ENCODE assay signal across 24 mouse cellular contexts in genomic region chr3:90420696-90421095, GRCm38 (mm10). TPM values are rescaled to one million over a fixed set of nuclear protein-coding genes. Genes with fewer than 3 reads are reported as not detected.
DNase-seq lines count a peak whose midpoint lies in the region; ATAC-seq and TF ChIP-seq lines count a peak whose summit lies in the region.
"Had no signal": no experiment of that assay in that cellular context is flagged by ENCODE, and none has a peak within 500 bp of the region (broad histone marks: within the 10 kb centered on the region; RNA-seq: fewer than 3 reads in every experiment).

No protein-coding gene starts in this region.

- no peak for TF ChIP-seq POLR2A in testis, adult 2 months (IDR thresholded peaks at IDR 0.05; ENCODE audit: control insufficient read depth, low read depth, low read length)

- H3K9ac ChIP-seq in forebrain, postnatal 0 days: no peak overlapping the region
- H3K9ac ChIP-seq in forebrain, embryonic 11.5 days (ENCODE audit: low read length): no peak overlapping the region
- H3K9ac ChIP-seq: embryonic facial prominence, embryonic 13.5 days; forebrain, embryonic 13.5 days; heart, embryonic 15.5 days; hindbrain, embryonic 13.5 days had no signal

- DNase-seq in forebrain, postnatal 0 days: peak; percentile 16
- no peak for DNase-seq in forebrain, embryonic 11.5 days (ENCODE audit: low spot score)
- peak; percentile 34 for DNase-seq in layer of hippocampus, adult 9-11 months
- no peak for DNase-seq in layer of hippocampus, adult 11-12 months (ENCODE audit: low spot score)
- no peak for DNase-seq in testis, postnatal 10 days (ENCODE audit: low spot score)
- no peak for DNase-seq in cerebellum, adult 9-10 months
- DNase-seq: adrenal gland, postnatal 14 days; B cell, adult 2 months; cerebellum, adult 11-12 months; cerebellum, adult 9-11 months; cerebellum, postnatal 36 days; gastrocnemius, postnatal 10 days; heart, adult 2 months; heart, postnatal 14 days had no signal

- WGBS in forebrain, postnatal 0 days: 78% methylated on average over 6 of the region's 6 CpGs
- 94% methylated on average over 6 of the region's 6 CpGs for whole genome bisulfite sequencing in forebrain, embryonic 11.5 days

- H3K4me1 ChIP-seq in forebrain, postnatal 0 days (ENCODE audit: insufficient read depth): no peaks in the 10 kb centered on the region
- no peaks in the 10 kb centered on the region for H3K4me1 ChIP-seq in forebrain, embryonic 11.5 days (replicated peaks; ENCODE audit: control insufficient read depth, insufficient read depth, low read length)
- no peaks in the 10 kb centered on the region; the same call in 1 of the 2 replicates for H3K4me1 ChIP-seq in testis, adult 2 months (ENCODE audit: control insufficient read depth, insufficient read depth, low read length)
- H3K4me1 ChIP-seq: embryonic facial prominence, embryonic 13.5 days; forebrain, embryonic 13.5 days; heart, embryonic 15.5 days; hindbrain, embryonic 13.5 days had no signal

- no peak for TF ChIP-seq CTCF in forebrain, postnatal 0 days (IDR thresholded peaks at IDR 0.05; ENCODE audit: low read depth)
- TF ChIP-seq CTCF in testis, adult 2 months (IDR thresholded peaks at IDR 0.05; ENCODE audit: control insufficient read depth, insufficient read depth, insufficient replicate concordance, low read depth, low read length): no peak

- no peak overlapping the region for H3K27ac ChIP-seq in forebrain, postnatal 0 days (ENCODE audit: low read depth, low read length)
- no peak overlapping the region for H3K27ac ChIP-seq in forebrain, embryonic 11.5 days (ENCODE audit: low read depth, low read length)
- peak overlapping the region; percentile 78 for H3K27ac ChIP-seq in testis, adult 2 months (ENCODE audit: control insufficient read depth, insufficient read depth, low read depth, low read length)
- H3K27ac ChIP-seq: embryonic facial prominence, embryonic 13.5 days; forebrain, embryonic 13.5 days; heart, adult 2 months; heart, embryonic 15.5 days; hindbrain, embryonic 13.5 days; hindbrain, postnatal 0 days had no signal

- no peak overlapping the region for H3K4me2 ChIP-seq in forebrain, postnatal 0 days (ENCODE audit: low read depth)
- H3K4me2 ChIP-seq in forebrain, embryonic 11.5 days (ENCODE audit: low read depth, low read length, severe bottlenecking): no peak overlapping the region
- H3K4me2 ChIP-seq: embryonic facial prominence, embryonic 13.5 days; forebrain, embryonic 13.5 days; heart, embryonic 11.5 days; heart, embryonic 15.5 days; hindbrain, embryonic 13.5 days had no signal

- H3K4me3 ChIP-seq in forebrain, postnatal 0 days (ENCODE audit: low read depth, low read length): no peak overlapping the region
- H3K4me3 ChIP-seq in forebrain, embryonic 11.5 days (ENCODE audit: low read depth, low read length): no peak overlapping the region
- no peak overlapping the region for H3K4me3 ChIP-seq in testis, adult 2 months (ENCODE audit: control insufficient read depth, low read depth, low read length)
- H3K4me3 ChIP-seq: embryonic facial prominence, embryonic 13.5 days; forebrain, embryonic 13.5 days; heart, adult 2 months; heart, embryonic 15.5 days; hindbrain, embryonic 13.5 days had no signal

- no peaks in the 10 kb centered on the region for H3K9me3 ChIP-seq in forebrain, postnatal 0 days (ENCODE audit: low read length)
- H3K9me3 ChIP-seq in forebrain, embryonic 11.5 days (ENCODE audit: control insufficient read depth, low read length): no peaks in the 10 kb centered on the region
- H3K9me3 ChIP-seq: embryonic facial prominence, embryonic 13.5 days; forebrain, embryonic 13.5 days; heart, embryonic 15.5 days; hindbrain, embryonic 13.5 days had no signal

- ATAC-seq in forebrain, postnatal 0 days: peak; percentile 25; the same call in 1 of the 2 replicates
- ATAC-seq in forebrain, embryonic 11.5 days (replicated peaks; ENCODE audit: low FRiP score): no peak
- ATAC-seq: CD4-positive, CD25-positive, alpha-beta regulatory T cell, adult 4 months; forebrain, embryonic 13.5 days; hindbrain, postnatal 0 days had no signal

- no peaks in the 10 kb centered on the region for H3K27me3 ChIP-seq in forebrain, postnatal 0 days (ENCODE audit: insufficient read depth, low read length)
- H3K27me3 ChIP-seq in forebrain, embryonic 11.5 days (ENCODE audit: control insufficient read depth, insufficient read depth, low read length): no peaks in the 10 kb centered on the region
- no peaks in the 10 kb centered on the region for H3K27me3 ChIP-seq in testis, adult 2 months (ENCODE audit: control insufficient read depth, insufficient read depth, low read length)
- H3K27me3 ChIP-seq: embryonic facial prominence, embryonic 13.5 days; forebrain, embryonic 13.5 days; heart, embryonic 15.5 days; hindbrain, embryonic 13.5 days had no signal

- H3K36me3 ChIP-seq in forebrain, postnatal 0 days (ENCODE audit: insufficient read depth): peaks cover 58% of the 10 kb centered on the region
- H3K36me3 ChIP-seq in forebrain, embryonic 11.5 days (ENCODE audit: control insufficient read depth, insufficient read depth, low read length): no peaks in the 10 kb centered on the region; the same call in 1 of the 2 replicates
- H3K36me3 ChIP-seq in testis, adult 2 months (ENCODE audit: control insufficient read depth, insufficient read depth, low read length): peaks cover 3% of the 10 kb centered on the region

RNA-seq across cellular contexts. Expression of gene Ints3, which starts 12.7 kb away (rescaled TPM):
- 49.7 and 51.5 TPM in 2 replicates for total RNA-seq in forebrain, postnatal 0 days (2014; rRNA removed)
- polyA plus RNA-seq in forebrain, postnatal 0 days (2015; fragmentation: Nextera tagmentation; extraction: Ambion mirVana): 16.0 and 20.6 TPM in 2 replicates
- polyA plus RNA-seq in forebrain, embryonic 11.5 days (2014; fragmentation: Nextera tagmentation; extraction: Ambion mirVana): 50.5 and 55.3 TPM in 2 replicates
- 18.3 and 19.1 TPM in 2 replicates for polyA plus RNA-seq in testis, adult 2 months (2012; rRNA removed)

RNA-seq across cellular contexts. Expression of gene Slc27a3, which starts 31.0 kb away (rescaled TPM):
- 47.4 and 50.8 TPM in 2 replicates for total RNA-seq in forebrain, postnatal 0 days (2014; rRNA removed)
- 23.7 and 25.0 TPM in 2 replicates for polyA plus RNA-seq in forebrain, postnatal 0 days (2015; fragmentation: Nextera tagmentation; extraction: Ambion mirVana)
- polyA plus RNA-seq in forebrain, embryonic 11.5 days (2014; fragmentation: Nextera tagmentation; extraction: Ambion mirVana): 13.6 and 14.2 TPM in 2 replicates
- polyA plus RNA-seq in testis, adult 2 months (2012; rRNA removed): 17.9 and 18.9 TPM in 2 replicates

RNA-seq across cellular contexts. Expression of gene Npr1, which starts 45.0 kb away (rescaled TPM):
- 2.7 and 6.9 TPM in 2 replicates for total RNA-seq in forebrain, postnatal 0 days (2014; rRNA removed)
- 1.7 and 2.1 TPM in 2 replicates for polyA plus RNA-seq in forebrain, postnatal 0 days (2015; fragmentation: Nextera tagmentation; extraction: Ambion mirVana)
- 2.0 and 2.8 TPM in 2 replicates for polyA plus RNA-seq in forebrain, embryonic 11.5 days (2014; fragmentation: Nextera tagmentation; extraction: Ambion mirVana)
- polyA plus RNA-seq in testis, adult 2 months (2012; rRNA removed): 54.5 and 64.8 TPM in 2 replicates
- total RNA-seq: hematopoietic stem cell, adult 5-6 weeks; MEL had no signal
- polyA plus RNA-seq: CD4-positive, CD25-positive, alpha-beta regulatory T cell, adult 4 months had no signal

RNA-seq across cellular contexts. Expression of gene Ilf2, which starts 55.2 kb away (rescaled TPM):
- total RNA-seq in forebrain, postnatal 0 days (2014; rRNA removed): 199 and 239 TPM in 2 replicates
- polyA plus RNA-seq in forebrain, postnatal 0 days (2015; fragmentation: Nextera tagmentation; extraction: Ambion mirVana): 170 and 191 TPM in 2 replicates
- polyA plus RNA-seq in forebrain, embryonic 11.5 days (2014; fragmentation: Nextera tagmentation; extraction: Ambion mirVana): 365 and 366 TPM in 2 replicates
- polyA plus RNA-seq in testis, adult 2 months (2012; rRNA removed): 30.8 and 33.2 TPM in 2 replicates

Comparison
In these comparisons a context has a peak if more than half of its experiments do, and no peak if none do; other contexts are left out.
1. DNase-seq: peak in forebrain, postnatal 0 days (single experiment) and layer of hippocampus, adult 9-11 months (single experiment); none in forebrain, embryonic 11.5 days (single experiment), layer of hippocampus, adult 11-12 months (single experiment), testis, postnatal 10 days (single experiment) and cerebellum, adult 9-10 months (single experiment).
2. RNA of gene Npr1, which starts 45.0 kb away (polyA plus RNA-seq): 54.5 to 64.8 TPM in testis, adult 2 months; 2.0 to 2.8 TPM in forebrain, embryonic 11.5 days and 1.7 to 2.1 TPM in forebrain, postnatal 0 days; every median in the first group is over 10 times any median in the second.